Mouse (Mus musculus): ENCODE data around the gene Lst1. TPM values are rescaled to one million over a fixed set of nuclear protein-coding genes. Genes with fewer than 3 reads are reported as not detected.

Lst1 gene
- polyA plus RNA-seq, 1 experiment from 2014 or later = 8.9 TPM

- Histone ChIP-seq H3K36me3 (no peaks in the 10 kb centered on the region), H3K9me3 (no peaks in the 10 kb centered on the region), H3K4me3 (no peak within 1 kb of the TSS), H3K27me3 (peaks cover 55% of the 10 kb centered on the region), H3K4me2 (no peak within 1 kb of the TSS), H3K4me1 (replicated peaks) (0 out of 2 replicates have a peak, but pooled peaks cover 4% of the 10 kb centered on the region), H3K27ac (no peak within 1 kb of the TSS), H3K9ac (peak within 1 kb of the TSS; percentile 29; the same call in 1 of the 2 replicates)
- no peak for ATAC-seq (ENCODE audit: low FRiP score)
- WGBS = 35% methylated on average over 20 of the region's 20 CpGs
These were observed 16.5 kb upstream of the Lst1 start, which contains the start of gene Lta for GRCm38 (mm10) chr17:35204494-35205379. TSS of gene Lta (minus strand) at chr17:35205351.

DNA sequence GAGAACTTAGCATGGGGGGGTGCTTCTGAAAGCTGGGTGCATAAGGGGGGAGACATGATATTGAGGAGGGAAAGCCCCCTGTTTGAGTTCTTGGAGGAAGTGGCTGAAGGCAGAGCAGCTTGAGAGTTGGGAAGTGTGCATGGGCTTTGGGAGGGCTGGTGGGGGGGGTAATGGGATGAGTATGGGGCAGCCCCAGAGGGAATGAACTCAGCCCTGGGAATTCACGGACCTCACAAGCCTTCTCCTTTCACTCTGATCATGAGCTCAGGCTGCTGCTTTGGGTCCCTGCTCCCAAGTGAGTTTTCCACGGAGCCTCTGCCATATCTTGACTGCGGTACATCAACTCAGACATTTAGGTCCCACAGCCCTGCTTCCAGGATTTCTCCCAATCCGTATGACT, 14.2 kb upstream of the Lst1 start:
- Histone ChIP-seq H3K27ac (no peak overlapping the region), H3K4me2 (no peak overlapping the region), H3K4me3 (no peak overlapping the region), H3K36me3 (no peaks in the 10 kb centered on the region), H3K9me3 (no peaks in the 10 kb centered on the region), H3K27me3 (peaks cover 69% of the 10 kb centered on the region), H3K9ac (no peak overlapping the region), H3K4me1 (replicated peaks) (0 out of 2 replicates have a peak, but pooled peaks cover 4% of the 10 kb centered on the region)
- WGBS = 81% methylated on average over 4 of the region's 4 CpGs
- no peak for ATAC-seq (ENCODE audit: low FRiP score)

DNA sequence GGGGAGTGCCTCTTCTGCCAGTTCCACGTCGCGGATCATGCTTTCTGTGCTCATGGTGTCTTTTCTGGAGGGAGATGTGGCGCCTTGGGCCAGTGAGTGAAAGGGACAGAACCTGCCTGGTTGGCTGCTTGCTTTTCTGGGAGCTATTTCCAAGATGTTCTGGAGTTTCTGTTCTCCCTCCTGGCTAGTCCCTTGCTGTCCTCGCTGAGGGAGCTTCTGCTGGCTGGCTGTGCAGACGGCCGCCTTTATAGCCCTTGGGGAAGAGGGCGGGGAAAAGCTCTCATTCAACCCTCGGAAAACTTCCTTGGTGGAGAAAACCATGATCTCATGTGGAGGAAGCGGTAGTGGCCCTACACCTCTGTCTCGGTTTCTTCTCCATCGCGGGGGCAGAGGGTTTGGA, 13.5 kb upstream of the Lst1 start, which contains the start of gene Tnf:
TSS of gene Tnf (minus strand) at position 221 of the 400 bp plus-strand sequence.
- Histone ChIP-seq H3K4me3 (no peak within 1 kb of the TSS), H3K27me3 (peaks cover 76% of the 10 kb centered on the region), H3K9me3 (no peaks in the 10 kb centered on the region), H3K9ac (no peak within 1 kb of the TSS), H3K4me1 (replicated peaks) (0 out of 2 replicates have a peak, but pooled peaks cover 4% of the 10 kb centered on the region), H3K27ac (no peak within 1 kb of the TSS), H3K4me2 (no peak within 1 kb of the TSS), H3K36me3 (no peaks in the 10 kb centered on the region)
- no peak for ATAC-seq (ENCODE audit: low FRiP score)
- WGBS = 52% methylated on average over 13 of the region's 13 CpGs

DNA sequence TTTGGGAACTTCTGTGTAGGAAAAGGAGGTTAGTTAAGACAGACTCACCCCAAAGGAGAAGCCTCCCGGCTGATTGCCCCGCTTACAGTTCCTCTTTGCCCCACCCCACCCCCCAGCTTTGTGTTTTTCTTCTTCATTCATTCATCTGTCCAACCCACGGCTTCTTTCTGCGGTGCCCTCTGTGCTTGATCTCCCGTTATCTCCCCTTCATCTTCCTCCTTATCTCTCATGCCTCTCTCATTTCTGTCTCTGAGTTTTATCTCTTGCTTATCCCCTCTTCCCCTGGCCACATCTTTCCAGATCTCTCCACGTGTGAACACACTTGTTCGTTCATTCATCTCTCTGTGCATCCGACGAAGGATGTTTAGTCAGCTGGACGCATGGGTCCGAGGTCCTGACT, 12.9 kb upstream of the Lst1 start:
- no peak overlapping the region for H3K4me3 ChIP-seq
- H3K9ac ChIP-seq = no peak overlapping the region
- H3K36me3 ChIP-seq = no peaks in the 10 kb centered on the region
- H3K27me3 ChIP-seq = peaks cover 82% of the 10 kb centered on the region
- H3K4me1 ChIP-seq (replicated peaks) = peaks cover 6% of the 10 kb centered on the region
- WGBS = 75% methylated on average over 11 of the region's 11 CpGs
- no peak for ATAC-seq (ENCODE audit: low FRiP score)
- H3K9me3 ChIP-seq = no peaks in the 10 kb centered on the region
- H3K4me2 ChIP-seq = no peak overlapping the region
- H3K27ac ChIP-seq = no peak overlapping the region

- H3K36me3 ChIP-seq = no peaks in the 10 kb centered on the region
- H3K4me2 ChIP-seq = no peak overlapping the region
- no peak overlapping the region for H3K9ac ChIP-seq
- no peak overlapping the region for H3K4me3 ChIP-seq
- H3K27me3 ChIP-seq = peaks cover 89% of the 10 kb centered on the region
- no peaks in the 10 kb centered on the region for H3K9me3 ChIP-seq
- H3K4me1 ChIP-seq (replicated peaks) = peaks cover 13% of the 10 kb centered on the region
- ATAC-seq (ENCODE audit: low FRiP score) = no peak
- WGBS = 89% methylated on average over 11 of the region's 11 CpGs
- H3K27ac ChIP-seq = no peak overlapping the region
These were observed 12.2 kb upstream of the Lst1 start for GRCm38 (mm10) chr17:35200398-35200797.

GRCm38 (mm10) chr17:35198946-35199345, 10.7 kb upstream of the Lst1 start:
- Histone ChIP-seq H3K36me3 (no peaks in the 10 kb centered on the region), H3K9ac (no peak overlapping the region), H3K4me2 (no peak overlapping the region), H3K27ac (no peak overlapping the region), H3K4me3 (no peak overlapping the region), H3K9me3 (no peaks in the 10 kb centered on the region), H3K4me1 (replicated peaks) (peaks cover 18% of the 10 kb centered on the region), H3K27me3 (peaks cover 90% of the 10 kb centered on the region)
- WGBS = 32% methylated on average over 8 of the region's 8 CpGs
- no peak for ATAC-seq (ENCODE audit: low FRiP score)

DNA sequence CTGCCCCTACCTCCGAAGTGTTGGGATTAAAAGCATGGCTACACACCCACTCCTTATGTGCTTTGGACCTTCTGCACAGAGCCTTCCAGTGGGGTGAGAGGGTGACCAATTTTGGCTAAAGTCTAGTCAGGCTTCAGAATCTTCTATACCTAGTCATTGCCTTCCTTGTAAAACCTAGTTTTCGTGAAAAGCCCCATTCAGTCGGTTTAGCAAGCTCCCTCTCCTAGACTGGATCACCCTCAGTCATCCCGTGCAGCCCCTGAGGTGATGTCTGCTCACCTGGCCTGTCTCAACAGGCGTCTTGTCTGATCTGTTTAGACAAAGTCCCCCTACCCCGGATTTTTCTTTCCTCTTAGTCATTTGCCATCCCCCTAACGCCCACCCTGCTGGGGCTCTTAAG, 9.8 kb upstream of the Lst1 start:
- H3K9me3 ChIP-seq = no peaks in the 10 kb centered on the region
- peaks cover 87% of the 10 kb centered on the region for H3K27me3 ChIP-seq
- H3K9ac ChIP-seq = no peak overlapping the region
- WGBS = 73% methylated on average over 7 of the region's 7 CpGs
- ATAC-seq (ENCODE audit: low FRiP score) = no peak
- H3K4me2 ChIP-seq = no peak overlapping the region
- no peaks in the 10 kb centered on the region for H3K36me3 ChIP-seq
- peaks cover 18% of the 10 kb centered on the region for H3K4me1 ChIP-seq (replicated peaks)
- H3K4me3 ChIP-seq = no peak overlapping the region
- H3K27ac ChIP-seq = no peak overlapping the region

DNA sequence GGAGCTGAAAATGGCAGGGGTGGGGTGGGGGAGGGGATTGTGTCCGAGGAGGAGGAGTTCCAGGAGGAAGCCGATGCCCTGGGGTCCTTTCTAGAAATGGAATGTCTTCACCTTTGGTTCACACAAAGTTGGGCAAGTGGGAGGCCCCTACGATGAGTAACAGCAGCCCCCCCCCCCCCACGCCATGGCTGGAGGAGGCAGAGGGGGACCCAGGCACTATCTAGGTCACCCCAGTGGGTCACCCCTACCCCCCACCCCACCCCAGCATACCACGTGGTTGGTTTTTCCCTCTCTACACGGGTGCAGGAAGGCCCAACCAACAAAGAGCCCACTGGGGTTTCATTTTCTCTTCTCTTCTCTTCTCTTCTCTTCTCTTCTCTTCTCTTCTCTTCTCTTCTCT, 8.9 kb upstream of the Lst1 start:
- peaks cover 18% of the 10 kb centered on the region for H3K4me1 ChIP-seq (replicated peaks)
- no peaks in the 10 kb centered on the region for H3K36me3 ChIP-seq
- no peak overlapping the region for H3K9ac ChIP-seq
- H3K27ac ChIP-seq = no peak overlapping the region
- H3K4me3 ChIP-seq = no peak overlapping the region
- peaks cover 78% of the 10 kb centered on the region for H3K27me3 ChIP-seq
- no peaks in the 10 kb centered on the region for H3K9me3 ChIP-seq
- WGBS = 48% methylated on average over 6 of the region's 6 CpGs
- H3K4me2 ChIP-seq = no peak overlapping the region
- no peak for ATAC-seq (ENCODE audit: low FRiP score)

DNA sequence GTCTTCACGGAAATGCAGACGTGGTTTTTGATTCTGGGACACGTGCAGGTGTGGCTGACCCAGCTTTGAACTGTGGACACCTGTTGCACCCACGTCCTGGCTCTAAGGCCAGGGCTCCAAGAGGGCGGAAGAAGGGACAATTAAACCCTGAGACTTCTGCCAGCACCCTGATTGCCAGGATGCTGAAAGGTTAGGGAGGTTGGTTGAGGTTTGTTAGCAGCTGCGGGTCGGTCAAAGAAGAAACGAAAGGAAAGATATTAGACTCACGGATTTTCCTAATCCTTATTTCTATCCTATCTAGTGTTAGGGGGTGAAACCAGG, 8.0 kb upstream of the Lst1 start:
- Histone ChIP-seq H3K27ac (no peak overlapping the region), H3K9me3 (no peaks in the 10 kb centered on the region), H3K4me3 (peak overlapping the region; percentile 40), H3K4me1 (replicated peaks) (peaks cover 18% of the 10 kb centered on the region), H3K9ac (no peak overlapping the region), H3K36me3 (no peaks in the 10 kb centered on the region), H3K27me3 (peaks cover 69% of the 10 kb centered on the region), H3K4me2 (peak overlapping the region; percentile 65)
- 31% methylated on average over 9 of the region's 9 CpGs for WGBS
- ATAC-seq (ENCODE audit: low FRiP score) = no peak

DNA sequence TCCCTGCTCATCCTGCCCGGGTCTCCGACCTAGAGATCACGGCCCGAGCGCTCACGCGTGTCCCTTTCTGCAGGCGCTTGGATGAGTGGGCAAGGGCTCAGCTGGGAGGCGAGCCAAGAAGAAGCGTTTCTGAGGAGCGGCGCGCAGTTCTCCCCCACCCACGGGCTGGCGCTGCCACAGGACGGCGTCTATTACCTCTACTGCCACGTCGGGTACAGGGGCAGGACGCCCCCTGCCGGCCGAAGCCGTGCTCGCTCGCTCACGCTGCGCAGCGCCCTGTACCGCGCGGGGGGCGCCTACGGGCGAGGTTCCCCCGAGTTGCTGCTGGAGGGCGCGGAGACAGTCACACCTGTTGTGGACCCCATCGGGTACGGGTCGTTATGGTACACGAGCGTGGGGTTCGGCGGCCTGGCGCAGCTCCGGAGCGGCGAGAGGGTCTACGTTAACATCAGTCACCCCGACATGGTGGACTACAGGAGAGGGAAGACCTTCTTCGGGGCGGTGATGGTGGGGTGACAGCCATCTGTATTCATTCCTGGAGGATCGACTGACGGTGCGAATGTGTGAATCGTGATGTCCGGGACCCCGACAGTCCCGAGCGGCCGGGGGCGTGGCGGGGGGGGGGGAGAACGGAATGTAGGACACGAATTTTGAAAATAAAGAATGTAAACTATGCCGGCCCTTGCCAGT, 7.5 kb upstream of the Lst1 start:
- peaks cover 18% of the 10 kb centered on the region for H3K4me1 ChIP-seq (replicated peaks)
- H3K4me3 ChIP-seq = peak overlapping the region; percentile 40
- no peaks in the 10 kb centered on the region for H3K9me3 ChIP-seq
- H3K9ac ChIP-seq = peak overlapping the region; percentile 62
- ATAC-seq (ENCODE audit: low FRiP score) = peak; percentile 57; the same call in 1 of the 2 replicates
- H3K36me3 ChIP-seq = no peaks in the 10 kb centered on the region
- 1% methylated on average over 66 of the region's 66 CpGs for WGBS
- H3K4me2 ChIP-seq = peak overlapping the region; percentile 65
- H3K27me3 ChIP-seq = peaks cover 64% of the 10 kb centered on the region
- H3K27ac ChIP-seq = no peak overlapping the region

- peak overlapping the region; percentile 62 for H3K9ac ChIP-seq
- no peak for ATAC-seq (ENCODE audit: low FRiP score)
- no peak overlapping the region for H3K27ac ChIP-seq
- no peaks in the 10 kb centered on the region for H3K9me3 ChIP-seq
- H3K4me1 ChIP-seq (replicated peaks) = peaks cover 18% of the 10 kb centered on the region
- H3K36me3 ChIP-seq = no peaks in the 10 kb centered on the region
- 41% methylated on average over 19 of the region's 19 CpGs for WGBS
- H3K4me3 ChIP-seq = peak overlapping the region; percentile 40
- peaks cover 57% of the 10 kb centered on the region for H3K27me3 ChIP-seq
- peak overlapping the region; percentile 65 for H3K4me2 ChIP-seq
These were observed 6.8 kb upstream of the Lst1 start for GRCm38 (mm10) chr17:35194844-35195630.
